Mouse (Mus musculus) gastrocnemius, postnatal 25 days (tissue): ENCODE results near the gene Iqcf5. TPM values are rescaled to one million over a fixed set of nuclear protein-coding genes. Genes with fewer than 3 reads are reported as not detected.
"Not testable (repeated sequence)": the region's sequence is repeated elsewhere in the genome, so short reads cannot be mapped to it uniquely, and the experiment has no call there.

Experiments
- DNase-seq: peaks from one replicate; pipeline ENCODE4 v3.0.0; 2022
- total RNA-seq, 2 experiments: library from RNA; stranded (reverse); gene quantifications; 1 replicate in 1 of 2; 2 replicates in 1 of 2; pipeline ENCODE4 v1.2.3; 2021

Gene Iqcf5
- total RNA-seq, 2 experiments from 2014 or later: not detected

DNA sequence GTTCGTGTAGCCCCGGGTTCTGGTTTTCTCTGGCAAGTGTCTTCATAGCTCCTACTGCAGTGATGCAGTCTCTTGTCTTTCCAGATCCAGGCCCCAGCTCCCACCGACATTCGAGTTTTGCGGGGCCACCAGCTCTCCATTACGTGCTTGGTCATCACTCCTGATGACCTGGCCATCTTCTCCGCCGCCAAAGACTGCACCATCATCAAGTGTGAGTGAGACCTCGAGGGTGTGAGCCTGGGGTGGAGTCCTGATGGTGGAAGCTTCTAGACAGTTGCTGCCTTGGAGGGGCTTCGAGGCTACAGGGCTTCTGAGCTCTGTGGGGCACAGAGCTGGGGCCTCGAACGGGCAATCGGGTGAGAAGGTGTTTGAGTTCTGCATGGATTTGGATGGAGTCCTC is 32.7 kb upstream of the Iqcf5 start:
- no peak for DNase-seq

DNA sequence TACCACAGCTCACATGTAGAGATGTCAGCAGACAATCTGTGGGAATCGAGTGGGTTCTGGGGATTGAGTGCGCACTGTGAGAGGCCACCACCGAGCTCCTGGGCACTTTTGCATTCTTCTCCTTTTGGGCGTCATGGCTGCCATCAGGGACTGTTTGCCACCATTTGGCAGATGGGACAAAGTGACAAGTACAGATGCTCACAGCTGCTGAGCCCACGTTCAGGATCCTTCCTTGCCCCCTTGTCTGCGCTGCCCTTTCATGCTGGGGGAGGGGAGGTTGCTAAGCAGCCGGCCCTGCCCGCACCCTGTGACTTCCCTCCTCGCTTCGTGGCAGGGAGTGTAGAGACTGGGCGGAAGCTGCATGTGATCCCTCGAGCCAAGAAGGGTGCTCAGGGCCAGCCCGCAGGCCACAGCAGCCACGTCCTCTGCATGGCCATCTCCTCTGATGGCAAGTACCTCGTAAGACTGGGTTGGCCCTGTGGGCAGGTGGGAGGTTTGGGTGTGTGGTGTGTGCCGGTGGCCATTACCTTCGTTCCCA is 31.7 kb upstream of the Iqcf5 start:
- no peak for DNase-seq

DNA sequence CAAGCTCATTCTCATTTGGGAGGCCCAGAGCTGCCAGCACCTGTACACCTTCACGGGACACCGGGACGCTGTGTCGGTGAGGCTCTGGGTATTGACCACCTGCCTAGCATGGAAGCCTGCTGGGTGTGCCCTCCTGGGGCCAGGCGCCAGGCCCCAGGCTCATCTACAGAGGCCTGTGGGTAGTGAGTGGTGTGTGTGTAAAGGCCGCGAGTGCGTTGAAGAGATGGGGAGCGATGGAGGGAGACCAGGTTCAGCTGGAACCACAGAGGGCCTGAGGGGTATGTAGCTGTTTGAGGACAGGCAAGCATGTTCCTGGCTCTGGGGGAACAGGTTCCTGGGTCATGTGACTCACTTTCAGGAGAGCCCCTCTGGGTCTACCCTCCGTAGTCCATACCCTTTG is 31.2 kb upstream of the Iqcf5 start:
- no peak for DNase-seq

DNA sequence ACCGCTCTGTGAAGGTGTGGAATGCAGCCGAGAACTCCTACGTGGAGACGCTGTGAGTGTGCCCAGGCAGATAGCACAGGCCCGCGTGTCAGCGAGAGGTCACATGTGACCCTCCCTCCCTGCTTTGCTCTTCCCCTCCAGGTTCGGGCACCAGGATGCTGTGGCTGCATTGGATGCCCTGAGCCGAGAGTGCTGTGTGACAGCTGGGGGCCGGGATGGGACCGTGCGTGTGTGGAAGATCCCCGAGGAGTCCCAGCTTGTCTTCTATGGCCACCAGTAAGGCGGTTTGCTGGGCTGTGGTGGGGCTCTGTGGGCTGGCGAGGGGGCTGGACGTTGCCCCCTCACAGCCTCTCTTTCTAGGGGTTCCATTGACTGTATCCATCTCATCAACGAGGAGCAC is 30.8 kb upstream of the Iqcf5 start:
- DNase-seq: no peak

DNA sequence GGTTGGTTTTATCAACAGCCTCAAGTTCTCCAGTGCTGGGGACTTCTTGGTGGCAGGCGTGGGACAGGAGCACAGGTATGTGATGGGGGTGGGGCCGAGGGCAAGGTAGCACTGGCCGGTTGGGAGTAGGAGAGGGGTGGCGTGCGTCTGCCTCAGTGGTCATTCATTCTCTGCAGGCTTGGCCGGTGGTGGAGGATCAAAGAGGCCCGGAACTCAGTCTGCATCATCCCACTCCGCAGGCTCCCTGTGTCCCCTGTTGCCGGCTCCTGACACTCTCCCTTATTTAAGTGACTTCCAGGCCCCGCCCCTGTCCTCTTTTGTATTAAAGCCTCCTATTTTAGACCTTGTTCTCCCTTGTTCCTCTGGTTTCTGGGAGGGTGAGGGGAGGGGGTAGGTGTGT is 29.3 kb upstream of the Iqcf5 start:
- DNase-seq: no peak

DNA sequence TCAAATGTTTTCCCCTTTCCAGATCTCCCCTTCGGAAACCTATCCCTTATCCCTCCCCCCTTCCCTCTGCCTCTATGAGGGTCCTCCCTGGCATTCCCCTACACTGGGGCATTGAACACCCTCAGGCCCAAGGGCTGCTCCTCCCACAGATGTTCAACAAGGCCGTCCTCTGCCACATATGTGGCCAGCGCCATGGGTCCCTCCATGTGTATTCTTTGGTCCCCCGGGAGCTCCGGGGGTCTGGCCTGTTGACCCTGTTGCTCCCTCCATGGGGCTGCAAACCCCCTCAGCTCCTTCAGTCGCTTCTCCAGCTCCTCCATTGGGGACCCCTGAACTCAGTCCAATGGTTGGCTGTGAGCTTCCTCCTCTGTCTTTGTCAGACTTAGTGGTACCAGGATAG is 26.8 kb upstream of the Iqcf5 start:
- DNase-seq: not testable (repeated sequence)

DNA sequence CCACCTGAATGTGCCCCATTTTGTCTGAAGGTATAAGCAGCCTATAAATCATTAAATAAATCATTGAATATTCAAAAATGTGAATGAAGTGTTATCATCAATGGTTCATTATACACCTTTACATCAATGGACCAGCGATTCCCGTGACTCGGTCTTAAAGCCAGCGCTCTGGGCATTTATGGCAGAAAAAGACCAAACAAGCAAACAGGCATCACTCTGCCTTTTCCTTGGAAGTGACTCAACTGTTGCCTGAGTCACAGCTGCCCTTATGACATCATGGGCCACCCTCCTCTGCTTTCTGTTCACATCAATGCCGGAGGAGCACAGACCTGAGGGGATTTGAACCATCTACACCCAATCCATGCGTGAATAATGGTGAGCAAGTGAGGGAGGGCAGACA is 14.7 kb upstream of the Iqcf5 start, which contains the start of gene Iqcf1:
Gene Iqcf1 (plus strand): TSS at position 301 of the 400 bp plus-strand sequence.
- no peak for DNase-seq

DNA sequence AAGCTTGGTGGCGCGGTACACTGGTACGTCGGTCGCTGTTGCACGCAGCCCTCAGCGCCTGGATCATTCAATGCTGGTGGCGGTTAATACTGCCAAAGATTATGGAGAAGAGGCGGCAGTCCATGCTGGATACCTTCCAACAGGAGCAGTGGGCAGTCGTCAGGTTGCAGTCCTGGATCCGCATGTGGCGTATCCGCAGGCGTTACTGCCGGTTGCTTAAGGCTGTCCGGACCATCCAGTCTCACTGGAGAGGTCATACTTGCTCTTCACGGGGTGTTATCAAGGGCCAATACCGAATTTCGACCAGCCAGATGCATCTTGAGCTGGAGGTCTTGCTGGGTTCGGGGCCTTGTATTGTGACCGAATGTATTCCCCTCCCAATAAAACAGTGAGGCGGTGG is 12.5 kb upstream of the Iqcf5 start:
- DNase-seq: no peak

DNA sequence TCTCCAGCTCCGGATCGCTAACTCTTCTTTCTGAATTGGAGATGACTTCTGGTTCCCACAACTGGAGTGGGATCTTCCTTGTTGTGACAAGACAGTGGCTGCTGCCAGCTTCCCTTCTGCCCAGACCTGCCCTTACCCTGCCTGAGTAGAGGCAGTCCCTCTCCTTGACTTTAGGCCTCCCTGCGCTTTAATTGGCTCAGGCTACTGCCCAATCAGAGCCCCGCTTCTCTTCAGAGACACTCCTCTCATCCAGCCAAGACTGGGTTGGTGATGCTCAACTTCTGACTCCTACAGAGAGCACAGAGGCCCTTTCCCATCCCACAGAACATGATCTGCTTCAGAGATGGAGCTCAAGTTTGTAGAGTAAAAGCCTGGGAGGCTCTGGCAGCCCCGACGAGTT is 10.1 kb upstream of the Iqcf5 start:
- DNase-seq: no peak

DNA sequence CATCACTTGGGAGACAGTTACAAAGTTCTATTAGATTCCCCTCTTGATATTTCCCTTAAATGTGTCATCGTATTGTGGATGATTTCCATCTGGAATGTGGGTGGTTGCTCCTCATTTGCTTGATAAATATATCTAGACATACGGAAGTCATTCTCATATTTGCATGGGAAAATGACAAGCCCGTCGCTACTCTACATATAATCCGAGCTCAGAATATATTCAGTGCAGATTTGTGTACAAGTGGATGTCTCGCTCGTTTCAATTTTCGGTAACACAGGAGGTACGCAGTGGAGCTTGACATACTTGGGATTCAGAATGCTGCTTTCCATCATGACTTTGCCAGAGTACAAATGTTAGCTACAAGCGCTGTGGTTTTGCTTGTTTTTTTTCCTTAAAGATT is 5.0 kb upstream of the Iqcf5 start:
- DNase-seq: no peak

DNA sequence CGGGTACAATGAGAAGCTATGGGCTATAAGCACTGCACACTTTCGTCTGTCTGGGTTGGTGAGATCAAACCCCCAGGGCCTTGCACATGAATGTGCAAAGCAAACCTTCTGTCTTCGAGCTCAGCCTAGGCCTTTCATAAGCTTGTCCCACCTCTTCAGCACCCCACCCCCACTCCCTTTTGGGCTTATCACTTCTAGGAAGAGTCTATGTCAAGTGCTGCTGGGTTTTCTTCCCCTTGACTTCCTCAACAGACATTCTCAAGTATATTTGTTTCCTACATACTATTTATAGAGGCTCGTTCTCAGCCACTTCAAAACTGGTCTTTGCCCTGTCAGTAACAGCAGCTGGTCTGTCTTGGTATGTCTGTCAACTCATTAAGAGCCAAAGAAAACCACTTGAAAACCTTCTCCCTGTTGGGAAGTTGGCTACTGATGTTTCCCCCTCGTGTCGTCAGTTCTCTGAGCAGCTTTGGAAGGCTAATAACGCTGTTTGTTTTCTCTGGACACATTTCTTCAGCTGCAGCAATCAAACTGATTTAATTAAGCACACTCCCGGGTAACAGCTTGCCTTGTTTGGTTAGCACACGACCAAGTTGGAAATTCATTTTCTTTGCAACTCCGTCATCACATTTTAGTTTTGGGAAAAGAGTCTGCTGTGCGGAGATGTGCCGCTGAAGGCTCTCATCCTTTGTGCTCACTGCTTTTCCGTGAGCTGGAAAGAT is 1.5 kb upstream of the Iqcf5 start:
- DNase-seq: no peak

DNA sequence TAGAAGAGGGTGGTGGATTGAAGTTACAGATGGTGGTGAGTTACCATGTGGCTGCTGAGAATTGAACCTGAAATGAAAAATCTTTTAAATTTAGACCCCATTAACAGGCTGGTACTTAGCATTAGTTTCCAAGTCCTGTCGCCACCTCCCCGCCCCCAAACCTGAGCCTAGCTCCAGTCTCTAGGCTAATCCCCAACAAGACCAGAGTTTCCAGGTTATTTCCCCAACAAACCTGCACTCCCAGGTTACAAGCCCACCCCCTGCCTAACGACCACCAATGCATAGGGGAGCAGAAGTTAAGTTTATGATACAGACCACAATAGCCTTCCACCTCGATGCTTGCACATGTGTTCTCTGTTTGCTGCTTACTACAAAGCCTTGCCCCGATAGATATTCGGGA is 807 bp upstream of the Iqcf5 start:
- DNase-seq: no peak

DNA sequence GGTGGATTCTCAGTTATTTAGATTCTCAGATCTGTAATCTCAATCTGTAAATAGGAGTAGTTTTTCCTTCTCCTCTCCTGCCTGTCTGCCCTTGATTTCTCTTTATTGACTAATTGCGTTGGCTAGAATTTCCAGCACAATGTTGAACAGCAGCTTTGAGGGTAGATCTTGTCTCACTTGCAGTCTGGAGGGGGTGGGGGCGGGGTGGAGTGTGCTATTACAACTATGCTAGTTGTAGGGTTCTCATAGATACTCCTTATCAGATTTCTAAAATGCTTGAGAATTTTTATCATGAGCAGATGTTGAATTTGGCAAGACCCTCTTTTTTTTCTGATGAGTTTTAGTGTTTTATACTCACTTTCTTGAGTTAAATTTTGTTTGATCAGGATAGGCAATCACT is 5.1 kb downstream of the Iqcf5 start:
- DNase-seq: no peak

DNA sequence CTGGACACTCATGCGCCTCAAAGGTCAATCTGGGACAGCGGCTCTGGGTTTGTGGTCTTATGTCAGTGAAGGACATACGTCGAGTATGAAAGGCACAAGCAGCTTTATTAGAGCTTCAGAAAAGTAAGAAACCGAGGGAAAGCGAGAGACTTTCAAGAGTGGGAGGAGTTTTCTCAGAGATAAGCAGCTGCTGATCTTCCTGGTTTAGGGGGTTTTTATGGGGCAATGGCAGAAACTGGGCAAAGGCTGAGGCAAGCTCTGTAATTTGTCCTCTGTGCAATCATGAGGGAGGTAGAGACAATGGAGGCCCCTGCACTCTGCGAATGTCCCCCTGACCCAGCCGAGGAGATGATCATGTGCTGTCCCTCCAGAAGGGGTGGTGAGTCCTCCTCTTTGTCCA is 5.5 kb downstream of the Iqcf5 start:
- no peak for DNase-seq

DNA sequence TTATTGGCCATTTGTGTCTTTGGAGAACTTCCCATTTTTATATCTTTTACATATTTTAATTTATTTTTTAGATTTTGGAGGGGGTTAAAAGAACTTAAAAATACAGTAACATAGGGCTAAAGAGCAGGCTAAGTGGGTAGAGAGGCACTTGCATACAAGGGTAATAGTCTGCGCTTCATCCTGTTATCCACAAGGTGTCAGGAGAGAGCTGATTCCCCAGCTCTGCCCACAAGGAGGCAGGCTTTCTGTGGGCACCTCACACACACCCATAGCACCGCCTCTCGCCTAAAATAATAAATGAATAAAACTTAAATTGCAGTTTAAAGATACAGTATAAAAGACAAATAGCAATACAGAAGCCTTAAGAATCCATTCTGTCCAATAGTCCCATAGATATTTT is 17.5 kb downstream of the Iqcf5 start:
- DNase-seq: no peak

DNA sequence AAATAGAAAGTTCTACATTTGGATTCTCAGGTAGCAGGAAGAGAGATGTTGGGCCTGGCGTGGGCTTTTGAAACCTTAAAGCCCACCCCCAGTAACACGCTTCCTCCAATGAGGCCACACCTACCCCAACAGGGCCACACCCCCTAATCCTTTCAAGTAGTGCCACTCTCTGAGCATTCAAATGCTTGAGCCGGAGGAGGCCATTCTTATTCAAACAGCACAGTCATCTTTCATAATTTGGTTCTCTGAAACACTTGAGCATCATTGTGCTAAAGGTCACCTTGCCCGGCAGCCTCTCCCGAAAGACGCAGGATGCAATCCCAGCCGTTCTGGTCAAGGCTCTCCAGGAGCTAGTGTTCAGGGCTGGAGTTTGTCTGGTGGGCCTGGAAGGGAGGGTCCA is 19.9 kb downstream of the Iqcf5 start:
- DNase-seq: no peak

DNA sequence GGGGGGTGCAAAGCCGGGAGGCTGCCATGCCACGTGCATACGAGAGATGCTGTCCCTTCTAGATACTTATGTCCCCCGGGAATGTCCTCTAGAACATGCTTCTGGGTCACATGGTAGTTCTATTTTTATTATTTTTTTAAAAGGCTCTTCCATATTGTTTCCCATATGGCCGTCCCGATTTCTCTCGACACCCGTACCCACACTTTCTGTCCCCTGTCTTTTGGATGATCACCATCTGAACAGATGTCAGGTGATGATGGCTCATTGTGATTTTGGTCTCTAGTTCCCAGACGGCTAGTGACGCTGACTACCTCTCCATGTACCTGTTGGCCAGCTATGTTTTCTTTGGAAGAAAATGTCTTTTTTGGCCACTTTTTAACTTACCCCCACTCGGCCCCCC is 20.6 kb downstream of the Iqcf5 start:
- DNase-seq: no peak

DNA sequence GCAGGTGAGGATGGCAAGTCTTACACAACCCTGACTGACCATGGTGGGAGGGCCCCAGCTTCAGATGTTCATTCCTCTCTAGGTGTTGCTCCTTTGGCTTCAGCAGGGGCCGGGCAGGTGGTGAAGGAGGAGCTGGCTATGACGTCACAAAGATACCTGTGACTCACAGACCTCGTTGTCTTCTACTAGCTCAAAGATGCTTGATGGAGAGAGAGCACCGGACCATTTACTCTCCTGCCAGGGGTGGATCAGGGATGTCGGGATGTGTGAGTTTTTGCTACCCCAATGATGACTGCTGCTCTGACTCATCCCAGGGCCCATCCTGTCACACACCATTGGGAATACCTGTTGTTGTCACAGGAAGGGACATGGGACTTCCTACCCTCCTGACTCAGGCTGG is 47.2 kb downstream of the Iqcf5 start, which contains the start of gene Iqcf3:
Gene Iqcf3 (minus strand): TSS at position 101 of the 400 bp plus-strand sequence.
- DNase-seq: no peak

DNA sequence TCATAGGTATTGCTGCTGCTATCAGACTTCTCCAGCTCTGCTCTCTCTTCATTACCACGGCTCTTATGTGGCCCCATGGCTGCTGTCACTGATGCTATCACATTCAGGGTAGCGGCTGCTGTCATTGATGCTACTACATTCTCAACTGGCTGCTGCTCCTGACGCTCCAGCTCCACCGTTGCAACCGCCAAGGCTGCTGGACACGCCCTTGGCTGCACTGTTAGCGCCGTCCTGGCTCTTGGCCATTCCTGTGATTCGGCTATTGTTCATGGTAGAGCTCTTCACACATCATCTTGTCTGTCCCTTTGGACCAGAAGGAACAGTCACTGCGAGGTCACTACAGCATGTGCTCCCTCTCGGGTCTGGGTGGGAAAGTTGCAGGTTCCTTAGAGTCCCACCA is 47.9 kb downstream of the Iqcf5 start:
- DNase-seq: no peak

DNA sequence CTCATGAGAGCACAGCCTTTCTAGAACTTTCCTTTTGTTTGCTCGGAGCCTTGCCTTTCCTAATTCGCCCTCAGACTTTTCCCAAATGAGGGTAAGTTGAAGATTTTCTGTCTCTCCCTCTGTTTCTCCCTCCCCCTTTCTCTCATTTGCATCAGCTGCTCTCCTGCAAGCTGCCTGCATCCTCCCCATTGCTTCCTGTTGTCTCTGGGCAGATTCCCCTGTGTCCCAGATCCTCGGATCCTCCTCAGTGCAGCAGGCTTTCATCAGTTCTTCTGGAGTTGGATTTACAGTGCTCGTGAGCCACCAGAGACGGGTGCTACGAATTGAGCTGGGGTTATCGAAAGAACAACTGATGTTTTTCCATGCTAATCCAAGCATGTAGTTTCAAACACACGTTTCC is 49.7 kb downstream of the Iqcf5 start:
- no peak for DNase-seq
